Mouse (Mus musculus) ES-Bruce4 (cell line): Measurements from ENCODE around the gene Tbc1d10b. TPM values are rescaled to one million over a fixed set of nuclear protein-coding genes. Genes with fewer than 3 reads are reported as not detected.
"Not testable (repeated sequence)": the region's sequence is repeated elsewhere in the genome, so short reads cannot be mapped to it uniquely, and the experiment has no call there.

Experiments
- H3K27ac ChIP-seq: 2 replicates; pipeline ENCODE4 v1.5.1; 2012; ENCODE audit warnings: low read length, inconsistent platforms; ENCODE audit not compliant: insufficient read depth
- H3K27me3 ChIP-seq: 2 replicates; pipeline ENCODE4 v1.6.1; 2012; ENCODE audit warnings: mild to moderate bottlenecking, low read length, inconsistent platforms; ENCODE audit not compliant: control insufficient read depth, poor library complexity, insufficient read depth, severe bottlenecking
- H3K36me3 ChIP-seq: 2 replicates; pipeline ENCODE4 v1.6.1; 2012; ENCODE audit warnings: inconsistent platforms, mild to moderate bottlenecking, low read length, moderate library complexity; ENCODE audit not compliant: control insufficient read depth, poor library complexity, insufficient read depth, severe bottlenecking
- H3K4me1 ChIP-seq: one replicate; pipeline ENCODE4 v1.8.1; 2011; ENCODE audit warnings: low read length; ENCODE audit not compliant: control insufficient read depth, insufficient read depth
- H3K4me3 ChIP-seq: 2 replicates; pipeline ENCODE4 v1.5.1; 2011; ENCODE audit warnings: low read depth, mild to moderate bottlenecking, low read length
- H3K9ac ChIP-seq: 2 replicates; pipeline ENCODE4 v1.6.1; 2012; ENCODE audit warnings: low read depth, mild to moderate bottlenecking, inconsistent platforms; ENCODE audit not compliant: poor library complexity, severe bottlenecking
- H3K9me3 ChIP-seq: replicated peaks from 2 replicates; pipeline ENCODE4 v1.6.1; 2012; ENCODE audit warnings: mild to moderate bottlenecking, low read length, inconsistent platforms; ENCODE audit not compliant: control insufficient read depth, poor library complexity, insufficient read depth, severe bottlenecking
- CTCF ChIP-seq: IDR thresholded peaks from one replicate; pipeline ENCODE4 v1.8.1; 2011; ENCODE audit warnings: low read depth, low read length
- EP300 ChIP-seq: IDR thresholded peaks from 2 replicates; pipeline ENCODE4 v1.6.1; 2011; ENCODE audit warnings: low read depth, low read length; ENCODE audit not compliant: insufficient read depth
- POLR2A ChIP-seq: IDR thresholded peaks from one replicate; pipeline ENCODE4 v1.8.1; 2011; ENCODE audit warnings: low read length; ENCODE audit not compliant: insufficient read depth
- polyA plus RNA-seq: library from polyadenylated mRNA; stranded (reverse); fragments of >200 nt; gene quantifications from 2 replicates; pipeline ENCODE4 v1.2.4, GENCODE M21; 2011; ENCODE audit warnings: low read depth; ENCODE audit not compliant: missing spikeins, insufficient read depth, insufficient read length

Gene Tbc1d10b
- polyA plus RNA-seq, 1 experiment, result 55.5 TPM

- Histone ChIP-seq H3K27ac (no peak overlapping the region), H3K36me3 (peaks cover 13% of the 10 kb centered on the region), H3K9ac (no peak overlapping the region), H3K4me3 (no peak overlapping the region), H3K9me3 (no peaks in the 10 kb centered on the region), H3K27me3 (no peaks in the 10 kb centered on the region), H3K4me1 (peaks cover 2% of the 10 kb centered on the region)
- no peak for TF ChIP-seq POLR2A
- no peak for TF ChIP-seq EP300
- TF ChIP-seq CTCF, result peak; percentile 28
These were observed 44.1 kb upstream of the Tbc1d10b start for GRCm38 (mm10) chr7:127252414-127252813.

DNA sequence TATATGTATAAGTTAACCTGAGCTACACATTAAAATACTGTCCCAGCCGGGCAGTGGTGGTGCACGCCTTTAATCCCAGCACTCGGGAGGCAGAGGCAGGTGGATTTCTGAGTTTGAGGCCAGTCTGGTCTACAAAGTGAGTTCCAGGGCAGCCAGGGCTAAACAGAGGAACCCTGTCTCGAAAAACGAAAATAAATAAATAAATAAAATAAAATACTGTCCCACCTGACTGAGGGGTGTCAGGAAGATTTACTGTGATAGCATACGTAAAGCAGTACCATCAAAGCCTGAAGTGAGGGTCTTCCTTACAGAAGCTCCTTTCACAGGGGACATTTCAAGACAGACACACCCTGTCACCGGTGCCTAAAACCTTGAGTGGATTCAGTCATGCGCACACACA is 42.2 kb upstream of the Tbc1d10b start:
- H3K27ac ChIP-seq, H3K36me3 ChIP-seq, H3K4me3 ChIP-seq, H3K9ac ChIP-seq, H3K27me3 ChIP-seq, H3K9me3 ChIP-seq, H3K4me1 ChIP-seq: not testable (repeated sequence)

GRCm38 (mm10) chr7:127244658-127245510 is 36.6 kb upstream of the Tbc1d10b start:
- peak overlapping the region; percentile 91 for H3K4me3 ChIP-seq

GRCm38 (mm10) chr7:127243870-127244657 is 35.8 kb upstream of the Tbc1d10b start, which contains the start of gene Zfp771:
Gene Zfp771, plus strand, starts transcription at chr7:127244274.
- Histone ChIP-seq H3K27me3 (no peaks in the 10 kb centered on the region), H3K4me3 (peak within 1 kb of the TSS; percentile 91), H3K36me3 (no peaks in the 10 kb centered on the region; the same call in 1 of the 2 replicates), H3K27ac (peak within 1 kb of the TSS; percentile 70), H3K4me1 (peaks cover 2% of the 10 kb centered on the region), H3K9me3 (no peaks in the 10 kb centered on the region), H3K9ac (peak within 1 kb of the TSS; percentile 82)
- no peak for TF ChIP-seq EP300
- TF ChIP-seq POLR2A, result peak; percentile 12

More at GRCm38 (mm10) chr7:127244658-127245510, 36.6 kb upstream of the Tbc1d10b start:
- Histone ChIP-seq H3K36me3 (no peaks in the 10 kb centered on the region; the same call in 1 of the 2 replicates), H3K9me3 (no peaks in the 10 kb centered on the region), H3K9ac (peak overlapping the region; percentile 82), H3K27ac (peak overlapping the region; percentile 70), H3K4me1 (peaks cover 2% of the 10 kb centered on the region), H3K27me3 (no peaks in the 10 kb centered on the region)
- TF ChIP-seq POLR2A (no peak), CTCF (no peak), EP300 (no peak)

- Histone ChIP-seq H3K27ac (peak overlapping the region; percentile 62), H3K4me1 (peaks cover 2% of the 10 kb centered on the region), H3K36me3 (no peaks in the 10 kb centered on the region; the same call in 1 of the 2 replicates), H3K4me3 (peak overlapping the region; percentile 58), H3K9me3 (no peaks in the 10 kb centered on the region), H3K27me3 (no peaks in the 10 kb centered on the region), H3K9ac (peak overlapping the region; percentile 82)
- TF ChIP-seq POLR2A, result no peak
- no peak for TF ChIP-seq EP300
These were observed 35.1 kb upstream of the Tbc1d10b start for GRCm38 (mm10) chr7:127243361-127243867.

DNA sequence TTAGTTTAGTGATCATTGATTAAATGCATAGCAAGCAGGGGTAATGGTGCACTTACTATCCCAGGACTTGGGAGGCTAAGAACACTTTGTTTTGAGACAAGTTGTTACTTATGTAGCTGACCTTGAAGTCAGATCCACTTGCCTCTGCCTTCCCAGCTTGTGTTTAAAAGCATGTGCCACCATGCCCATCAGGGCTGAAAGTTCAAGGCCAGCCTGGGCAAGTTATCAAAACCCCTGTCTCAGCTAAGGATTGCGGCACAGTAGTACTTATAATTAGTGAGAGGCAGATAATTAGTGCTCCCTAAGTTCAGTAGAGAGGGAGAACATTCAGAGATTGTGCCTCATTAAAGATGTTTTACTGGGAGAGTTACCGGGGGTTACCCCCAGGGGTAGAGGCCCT is 26.5 kb upstream of the Tbc1d10b start:
- Histone ChIP-seq H3K4me3 (peak overlapping the region; percentile 78), H3K36me3 (peaks cover 37% of the 10 kb centered on the region), H3K9ac (peak overlapping the region; percentile 95), H3K27ac (peak overlapping the region; percentile 33; the same call in 1 of the 2 replicates), H3K27me3 (no peaks in the 10 kb centered on the region), H3K4me1 (no peaks in the 10 kb centered on the region), H3K9me3 (no peaks in the 10 kb centered on the region)
- TF ChIP-seq POLR2A, result no peak
- no peak for TF ChIP-seq CTCF
- TF ChIP-seq EP300, result no peak
